Mouse (Mus musculus): ENCODE results near the gene Creg1. TPM values are rescaled to one million over a fixed set of nuclear protein-coding genes. Genes with fewer than 3 reads are reported as not detected.

Gene Creg1
- polyA plus RNA-seq, 1 experiment from 2014 or later, result 23.8 TPM

DNA sequence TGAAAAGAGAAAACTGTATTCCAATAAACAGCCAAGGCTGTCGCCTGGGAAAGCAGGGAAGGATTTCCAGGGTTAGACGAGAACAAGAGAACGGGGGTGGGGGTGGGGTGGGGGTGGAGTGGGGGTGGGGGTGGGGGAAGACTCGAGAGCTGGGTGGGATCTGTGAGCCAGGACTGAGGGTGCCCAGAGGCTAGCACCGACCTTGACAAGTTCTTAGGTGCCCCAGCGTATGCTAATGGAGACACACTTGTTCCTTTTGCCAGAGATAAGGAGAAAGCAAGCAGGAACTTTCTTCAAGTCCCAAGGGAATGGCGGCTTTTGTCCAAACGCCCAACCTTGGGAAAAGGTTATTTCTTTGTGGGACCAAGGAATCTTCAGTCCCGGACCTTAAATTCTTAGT, 8.5 kb downstream of the Creg1 start:
- ATAC-seq, result 0 out of 2 replicates have a peak, but pooled peaks have one; percentile 31
- Histone ChIP-seq H3K4me3 (replicated peaks) (no peak overlapping the region), H3K27me3 (peaks cover 24% of the 10 kb centered on the region), H3K36me3 (no peaks in the 10 kb centered on the region; the same call in 1 of the 2 replicates), H3K4me2 (replicated peaks) (0 out of 2 replicates have a peak overlapping the region, but pooled peaks have one; percentile 24), H3K27ac (no peak overlapping the region), H3K9ac (replicated peaks) (no peak overlapping the region), H3K9me3 (no peaks in the 10 kb centered on the region), H3K4me1 (replicated peaks) (peaks cover 10% of the 10 kb centered on the region; the same call in 1 of the 2 replicates)
- WGBS, result 51% methylated on average over 9 of the region's 9 CpGs

DNA sequence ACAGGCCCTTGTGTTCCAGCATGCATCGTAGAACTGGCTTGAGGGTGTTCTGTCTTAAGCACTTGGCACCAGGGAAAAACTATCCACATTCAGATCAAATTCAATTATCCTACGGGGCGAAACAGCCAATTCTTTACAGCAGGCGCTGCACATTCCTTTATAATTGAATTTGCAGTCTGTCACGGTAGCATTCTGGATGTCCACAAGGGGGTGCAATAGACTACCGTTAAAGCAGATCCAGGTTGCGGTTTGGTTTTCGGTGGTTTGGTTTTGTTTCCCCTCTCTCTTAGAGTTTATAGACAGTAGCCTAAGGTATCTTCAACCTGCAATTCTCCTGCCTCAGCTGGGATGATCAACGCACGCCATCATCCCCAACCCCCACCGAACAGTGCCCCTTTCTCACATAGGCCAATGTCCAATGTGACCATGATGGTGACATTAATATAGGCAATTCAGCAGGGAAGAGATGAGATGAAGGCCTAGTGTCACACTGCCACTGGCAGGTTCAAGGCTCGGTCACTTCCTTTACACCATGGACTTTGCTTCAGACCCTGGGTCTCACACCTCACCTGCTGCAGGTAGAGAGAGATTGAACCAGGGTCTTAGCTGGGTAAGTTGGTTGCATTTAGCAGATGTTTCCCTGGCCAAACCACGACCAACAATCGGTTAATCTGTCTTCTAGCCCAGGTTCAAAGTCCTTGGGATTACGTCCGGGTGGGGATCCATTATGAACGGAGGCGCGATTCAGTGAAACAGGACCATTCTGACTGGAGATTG, 12.2 kb downstream of the Creg1 start:
- no peak overlapping the region for H3K27ac ChIP-seq
- no peak for ATAC-seq
- no peak overlapping the region for H3K4me2 ChIP-seq (replicated peaks)
- H3K9me3 ChIP-seq, result no peaks in the 10 kb centered on the region
- no peak overlapping the region for H3K9ac ChIP-seq (replicated peaks)
- no peak overlapping the region for H3K4me3 ChIP-seq (replicated peaks)
- peaks cover 18% of the 10 kb centered on the region for H3K4me1 ChIP-seq (replicated peaks)
- WGBS, result 43% methylated on average over 19 of the region's 19 CpGs
- no peaks in the 10 kb centered on the region; the same call in 1 of the 2 replicates for H3K36me3 ChIP-seq
- peaks cover 37% of the 10 kb centered on the region for H3K27me3 ChIP-seq

DNA sequence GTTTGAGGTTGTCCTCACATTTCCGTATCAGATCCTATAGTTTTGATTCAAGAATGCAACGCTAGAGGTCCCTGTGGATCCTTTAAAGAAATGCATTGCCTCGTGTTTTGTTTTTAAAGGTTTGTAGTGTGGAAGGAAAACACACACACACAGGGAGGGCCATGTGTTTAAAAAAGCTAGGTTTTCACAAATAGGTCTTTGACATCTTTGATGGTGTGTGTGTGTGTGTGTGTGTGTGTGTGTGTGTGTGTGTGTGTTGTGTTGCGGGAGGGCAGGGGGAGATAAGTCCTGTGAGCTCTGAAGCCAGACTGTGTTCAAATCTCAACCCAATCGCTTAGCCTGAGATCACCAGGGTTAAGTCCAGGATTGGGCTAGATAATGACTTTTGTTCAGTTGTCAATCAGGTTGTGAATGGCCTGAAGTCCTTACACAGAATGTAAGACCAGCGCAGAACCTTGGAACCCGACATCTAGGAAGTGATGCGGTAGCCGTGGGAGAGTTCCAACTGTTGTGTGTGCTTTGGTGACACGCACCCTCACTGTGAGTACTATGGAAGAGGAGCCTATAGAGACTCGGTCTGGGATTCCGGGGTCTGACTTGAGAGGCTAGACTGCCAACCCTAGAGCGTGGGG, 16.5 kb downstream of the Creg1 start:
- peak overlapping the region; percentile 52 for H3K4me2 ChIP-seq (replicated peaks)
- peak; percentile 76 for ATAC-seq
- peaks cover 14% of the 10 kb centered on the region for H3K4me1 ChIP-seq (replicated peaks)
- peaks cover 66% of the 10 kb centered on the region for H3K27me3 ChIP-seq
- no peaks in the 10 kb centered on the region for H3K36me3 ChIP-seq
- H3K9me3 ChIP-seq, result no peaks in the 10 kb centered on the region
- peak overlapping the region; percentile 28 for H3K4me3 ChIP-seq (replicated peaks)
- WGBS, result 2% methylated on average over 13 of the region's 13 CpGs
- H3K9ac ChIP-seq (replicated peaks), result peak overlapping the region; percentile 32; the same call in 1 of the 2 replicates
- H3K27ac ChIP-seq, result no peak overlapping the region

DNA sequence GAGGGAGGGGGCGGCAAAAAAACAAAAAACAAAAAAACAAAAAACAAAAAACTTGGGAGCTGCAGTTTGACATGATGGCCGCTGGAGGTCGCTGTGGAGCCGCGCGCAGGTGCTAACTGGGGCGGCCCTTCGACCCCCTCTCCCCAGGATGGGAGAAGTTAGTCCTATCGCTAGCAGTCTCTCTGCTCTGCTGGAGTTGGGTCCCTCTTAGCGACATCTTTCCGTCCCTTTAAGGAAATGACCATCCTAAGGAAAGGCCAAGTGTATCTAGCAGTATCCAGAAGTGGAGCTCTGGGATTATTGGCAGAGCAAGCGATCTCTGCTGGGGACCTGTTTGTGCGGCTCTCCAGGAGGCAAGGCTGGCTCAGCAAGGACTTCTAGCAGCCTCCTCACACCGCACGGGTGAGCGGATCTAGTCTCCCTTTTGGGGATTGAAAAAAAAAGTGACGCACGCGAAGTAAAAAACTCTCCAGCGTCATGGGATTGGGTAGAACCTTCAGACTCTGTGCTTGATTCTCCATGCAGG, 17.1 kb downstream of the Creg1 start:
- ATAC-seq, result peak; percentile 78
- WGBS, result 3% methylated on average over 20 of the region's 20 CpGs
- Histone ChIP-seq H3K9me3 (no peaks in the 10 kb centered on the region), H3K27me3 (peaks cover 67% of the 10 kb centered on the region), H3K4me1 (replicated peaks) (peaks cover 14% of the 10 kb centered on the region), H3K9ac (replicated peaks) (peak overlapping the region; percentile 32; the same call in 1 of the 2 replicates), H3K36me3 (no peaks in the 10 kb centered on the region), H3K4me2 (replicated peaks) (peak overlapping the region; percentile 52), H3K27ac (no peak overlapping the region), H3K4me3 (replicated peaks) (peak overlapping the region; percentile 28)

DNA sequence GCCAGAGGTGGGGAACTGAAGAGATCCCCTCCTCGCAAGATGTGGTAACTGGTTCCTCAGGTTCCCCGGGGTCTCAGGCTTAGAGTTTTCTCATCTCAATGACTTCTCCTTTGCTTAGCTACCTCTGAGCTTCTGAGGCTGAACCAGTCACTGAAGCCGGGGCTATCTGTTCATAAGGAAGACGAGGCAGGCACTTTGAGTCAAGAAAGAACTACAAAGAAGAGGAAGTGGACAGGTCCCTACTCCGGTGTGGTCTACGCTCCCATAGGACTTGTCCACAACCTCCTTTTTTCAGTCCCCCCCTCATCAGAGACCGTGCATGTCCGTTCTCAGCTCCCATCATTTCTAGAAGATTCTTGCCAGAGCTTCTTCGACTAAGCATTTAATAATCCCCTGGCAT, 17.9 kb downstream of the Creg1 start:
- H3K9ac ChIP-seq (replicated peaks), result no peak overlapping the region
- H3K4me1 ChIP-seq (replicated peaks), result peaks cover 19% of the 10 kb centered on the region
- no peaks in the 10 kb centered on the region for H3K36me3 ChIP-seq
- no peak for ATAC-seq
- no peak overlapping the region for H3K27ac ChIP-seq
- H3K4me3 ChIP-seq (replicated peaks), result no peak overlapping the region
- 0 out of 2 replicates have a peak overlapping the region, but pooled peaks have one; percentile 52 for H3K4me2 ChIP-seq (replicated peaks)
- H3K27me3 ChIP-seq, result peaks cover 59% of the 10 kb centered on the region
- no peaks in the 10 kb centered on the region for H3K9me3 ChIP-seq
- 84% methylated on average over 9 of the region's 9 CpGs for WGBS

DNA sequence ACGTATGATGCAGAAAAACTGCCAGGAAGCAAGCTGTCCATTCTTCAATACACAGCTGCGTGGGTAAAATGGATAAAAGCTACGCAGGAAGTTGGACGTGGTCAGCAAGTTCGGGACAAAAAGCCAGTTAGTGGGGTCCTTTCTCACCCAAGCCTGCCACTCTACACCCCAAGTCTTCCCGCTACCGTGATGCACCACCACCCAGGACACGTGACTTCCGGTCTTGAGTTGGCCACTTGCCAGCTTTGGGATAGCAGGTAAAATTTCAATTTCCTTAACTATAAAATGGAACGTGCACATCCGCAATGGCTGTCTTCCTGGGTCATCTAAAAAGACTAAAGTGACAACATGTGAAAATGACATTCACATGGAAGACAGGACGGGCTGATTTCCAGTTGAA, 18.4 kb downstream of the Creg1 start:
- Histone ChIP-seq H3K4me1 (replicated peaks) (peaks cover 18% of the 10 kb centered on the region), H3K27me3 (peaks cover 54% of the 10 kb centered on the region), H3K4me2 (replicated peaks) (no peak overlapping the region), H3K36me3 (no peaks in the 10 kb centered on the region), H3K9me3 (no peaks in the 10 kb centered on the region), H3K27ac (no peak overlapping the region), H3K9ac (replicated peaks) (no peak overlapping the region), H3K4me3 (replicated peaks) (no peak overlapping the region)
- ATAC-seq, result no peak
- 92% methylated on average over 12 of the region's 12 CpGs for WGBS

DNA sequence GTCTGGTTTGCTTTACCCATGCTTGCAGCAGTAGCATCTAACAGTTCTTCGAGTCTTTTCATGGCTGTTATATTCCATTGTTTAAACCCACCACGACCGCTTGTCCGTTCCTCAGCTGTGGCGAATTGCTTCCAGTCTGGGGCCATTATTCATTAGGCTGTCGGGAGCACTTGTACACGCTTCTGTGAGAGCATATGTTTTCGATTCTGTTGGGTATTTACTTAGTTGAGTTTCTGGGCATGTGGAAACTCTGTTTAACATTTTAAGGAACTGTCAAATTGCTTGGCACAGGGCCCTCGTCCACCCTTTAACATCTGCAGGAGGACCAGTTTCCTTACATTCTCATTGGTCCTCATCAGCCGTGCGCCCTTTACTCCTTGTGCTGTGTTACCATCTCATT, 22.8 kb downstream of the Creg1 start:
- Histone ChIP-seq H3K9me3 (no peaks in the 10 kb centered on the region), H3K27me3 (peaks cover 45% of the 10 kb centered on the region), H3K4me3 (replicated peaks) (no peak overlapping the region), H3K4me2 (replicated peaks) (peak overlapping the region; percentile 22), H3K27ac (no peak overlapping the region), H3K4me1 (replicated peaks) (peaks cover 7% of the 10 kb centered on the region; the same call in 1 of the 2 replicates), H3K36me3 (no peaks in the 10 kb centered on the region), H3K9ac (replicated peaks) (no peak overlapping the region)
- ATAC-seq, result peak; percentile 61
- WGBS, result 37% methylated on average over 11 of the region's 11 CpGs

DNA sequence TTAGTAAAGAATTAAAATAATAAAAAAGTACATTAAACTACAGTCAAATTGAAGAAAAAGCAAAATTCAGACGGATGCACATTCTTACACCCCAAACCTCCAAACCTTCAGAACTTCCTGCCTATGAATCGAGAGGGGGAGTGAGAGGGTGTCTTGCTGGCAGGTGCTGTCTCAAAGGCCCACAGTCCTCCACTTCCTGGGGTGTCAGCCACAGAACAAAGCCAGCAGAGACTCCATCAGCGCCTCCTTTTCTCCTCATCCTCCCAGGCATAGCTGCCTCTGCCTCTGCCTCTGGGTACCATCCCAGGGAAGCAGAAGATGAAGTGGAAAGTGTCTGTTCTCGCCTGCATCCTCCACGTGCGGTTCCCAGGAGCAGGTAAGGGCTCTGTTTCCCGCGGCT, 25.0 kb downstream of the Creg1 start, which contains the start of gene Cd247:
TSS of gene Cd247 (plus strand) at position 171 of the 400 bp plus-strand sequence.
- ATAC-seq, result no peak
- H3K4me2 ChIP-seq (replicated peaks), result no peak within 1 kb of the TSS
- no peaks in the 10 kb centered on the region for H3K9me3 ChIP-seq
- H3K27ac ChIP-seq, result no peak within 1 kb of the TSS
- no peak within 1 kb of the TSS for H3K9ac ChIP-seq (replicated peaks)
- 76% methylated on average over 8 of the region's 8 CpGs for WGBS
- peaks cover 7% of the 10 kb centered on the region; the same call in 1 of the 2 replicates for H3K4me1 ChIP-seq (replicated peaks)
- no peaks in the 10 kb centered on the region for H3K36me3 ChIP-seq
- H3K4me3 ChIP-seq (replicated peaks), result no peak within 1 kb of the TSS
- H3K27me3 ChIP-seq, result peaks cover 25% of the 10 kb centered on the region

DNA sequence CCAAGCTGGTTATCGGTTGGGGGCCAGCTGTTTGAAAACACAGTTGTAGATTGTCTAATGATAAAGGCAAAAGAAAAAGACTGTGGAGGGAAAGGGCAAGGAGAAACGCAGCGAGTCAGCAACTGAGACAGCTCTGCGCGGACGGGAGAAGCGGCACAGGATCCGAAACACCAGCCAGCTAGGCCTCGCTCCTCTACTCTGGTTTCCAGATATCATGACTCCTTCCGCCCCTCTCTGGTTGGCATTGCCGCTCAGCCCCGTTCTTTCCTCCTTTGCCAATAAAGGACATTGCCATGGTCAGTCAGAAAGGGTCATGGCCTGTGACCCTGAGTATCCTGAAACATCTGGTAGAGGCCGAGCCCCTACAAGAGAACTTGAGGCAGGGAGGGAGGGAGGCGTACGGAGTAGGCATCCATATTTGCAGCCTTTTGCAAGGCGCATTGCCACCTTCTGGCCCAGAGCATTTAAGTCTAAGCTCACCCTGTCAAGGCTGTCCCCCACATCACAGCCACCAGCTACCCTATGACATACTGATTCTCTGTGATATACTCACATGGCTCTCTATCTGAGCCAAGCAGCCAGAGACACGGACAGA, 25.6 kb downstream of the Creg1 start:
- Histone ChIP-seq H3K4me3 (replicated peaks) (no peak overlapping the region), H3K27ac (no peak overlapping the region), H3K36me3 (no peaks in the 10 kb centered on the region), H3K9me3 (no peaks in the 10 kb centered on the region), H3K27me3 (peaks cover 21% of the 10 kb centered on the region), H3K4me2 (replicated peaks) (no peak overlapping the region), H3K9ac (replicated peaks) (no peak overlapping the region), H3K4me1 (replicated peaks) (peaks cover 7% of the 10 kb centered on the region; the same call in 1 of the 2 replicates)
- 85% methylated on average over 17 of the region's 17 CpGs for WGBS
- no peak for ATAC-seq

DNA sequence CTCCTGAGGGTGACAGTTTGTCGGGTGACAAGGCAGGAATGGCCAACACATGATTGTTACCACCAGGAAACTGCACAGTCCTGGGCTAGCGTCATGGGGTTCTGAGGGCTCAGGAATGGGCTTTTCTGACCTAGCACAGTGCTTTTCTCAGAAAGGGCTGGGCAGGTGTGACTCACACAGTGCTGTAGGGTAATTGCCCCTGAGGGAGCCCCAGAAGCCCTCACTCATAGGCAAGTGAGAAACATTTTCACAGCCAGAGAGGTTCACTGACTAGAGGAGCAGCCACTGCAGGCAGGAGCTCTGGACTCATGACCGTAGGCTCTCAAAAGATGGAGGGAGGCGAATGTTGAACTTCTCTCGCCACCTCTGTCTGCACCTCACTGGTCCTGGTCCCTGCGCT, 26.4 kb downstream of the Creg1 start:
- Histone ChIP-seq H3K9me3 (no peaks in the 10 kb centered on the region), H3K9ac (replicated peaks) (no peak overlapping the region), H3K36me3 (no peaks in the 10 kb centered on the region), H3K27ac (no peak overlapping the region), H3K4me1 (replicated peaks) (peaks cover 7% of the 10 kb centered on the region; the same call in 1 of the 2 replicates), H3K27me3 (peaks cover 18% of the 10 kb centered on the region), H3K4me3 (replicated peaks) (no peak overlapping the region), H3K4me2 (replicated peaks) (no peak overlapping the region)
- ATAC-seq, result no peak
- 90% methylated on average over 6 of the region's 6 CpGs for WGBS

DNA sequence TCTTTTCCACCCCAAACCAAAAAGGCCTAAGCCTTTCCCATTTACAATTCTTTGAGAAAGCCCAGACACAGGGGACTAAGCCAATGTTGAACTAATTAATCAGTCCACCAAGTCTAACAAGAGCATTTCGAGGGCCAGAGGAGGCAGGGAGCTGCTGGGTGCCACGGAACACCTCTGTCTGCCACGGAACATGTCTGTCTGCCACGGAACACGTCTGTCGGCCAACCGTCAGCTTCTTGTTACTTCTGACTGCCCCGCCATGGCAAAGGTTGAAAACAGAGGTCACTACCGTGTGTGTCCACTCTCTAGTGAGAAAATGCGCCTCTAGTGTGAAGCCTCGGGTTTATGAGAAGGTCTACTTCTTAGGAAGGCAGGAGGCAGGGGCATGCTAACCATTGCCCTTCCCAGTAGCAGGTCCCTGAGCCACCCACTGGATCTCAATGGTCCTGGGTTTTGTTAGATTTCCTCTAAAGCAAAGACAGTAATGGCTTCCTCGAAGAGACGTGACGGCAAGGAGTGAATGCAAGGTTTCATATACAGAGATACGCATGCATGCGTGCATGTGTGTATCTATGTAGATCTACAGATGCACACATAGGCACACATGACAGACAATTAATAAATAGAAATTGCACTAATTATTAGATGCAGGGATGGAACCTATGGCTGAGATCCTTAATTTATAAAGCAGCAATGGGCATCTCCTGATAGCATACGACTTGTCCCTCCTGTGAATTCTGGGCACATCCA, 27.1 kb downstream of the Creg1 start:
- no peak overlapping the region for H3K27ac ChIP-seq
- H3K4me2 ChIP-seq (replicated peaks), result no peak overlapping the region
- H3K36me3 ChIP-seq, result no peaks in the 10 kb centered on the region
- no peak for ATAC-seq
- H3K27me3 ChIP-seq, result peaks cover 23% of the 10 kb centered on the region
- WGBS, result 92% methylated on average over 17 of the region's 17 CpGs
- peaks cover 7% of the 10 kb centered on the region; the same call in 1 of the 2 replicates for H3K4me1 ChIP-seq (replicated peaks)
- no peak overlapping the region for H3K9ac ChIP-seq (replicated peaks)
- no peak overlapping the region for H3K4me3 ChIP-seq (replicated peaks)
- H3K9me3 ChIP-seq, result no peaks in the 10 kb centered on the region

All from midbrain, embryonic 13.5 days (tissue).